Comparison of ENCODE assay signal across 23 mouse cellular contexts in the genomic region with DNA sequence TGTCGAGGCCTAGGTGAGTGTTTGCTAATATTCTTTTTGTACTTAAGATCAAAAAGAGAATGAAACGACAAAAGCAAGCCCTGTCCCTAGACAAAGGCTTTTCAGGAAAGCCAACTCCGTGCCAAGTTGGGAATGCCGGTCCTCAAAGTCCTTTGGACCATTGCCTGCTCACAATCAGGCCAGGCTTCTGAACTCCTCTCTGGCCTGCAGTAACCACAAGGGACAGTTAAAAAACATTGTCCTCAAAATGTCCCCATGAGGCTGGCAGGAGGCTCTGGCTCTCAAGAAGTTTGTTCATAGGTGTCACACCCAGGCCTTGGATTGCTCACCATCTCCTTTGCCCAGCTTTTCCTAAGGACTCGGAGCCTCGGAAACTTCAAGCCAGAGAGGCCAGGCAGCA. TPM values are rescaled to one million over a fixed set of nuclear protein-coding genes. Genes with fewer than 3 reads are reported as not detected.
DNase-seq lines count a peak whose midpoint lies in the region; ATAC-seq and TF ChIP-seq lines count a peak whose summit lies in the region.
"Had no signal": no experiment of that assay in that cellular context is flagged by ENCODE, and none has a peak within 500 bp of the region (broad histone marks: within the 10 kb centered on the region; RNA-seq: fewer than 3 reads in every experiment).

No protein-coding gene starts in this region.

- WGBS in thymus, adult 2 months = 77% methylated on average over 6 of the region's 6 CpGs
- 89% methylated on average over 6 of the region's 6 CpGs for WGBS in midbrain, embryonic 11.5 days

- no peak overlapping the region for H3K4me2 ChIP-seq in midbrain, embryonic 11.5 days
- H3K4me2 ChIP-seq: liver, embryonic 12.5 days had no signal

- TF ChIP-seq CTCF in thymus, adult 2 months (IDR thresholded peaks at IDR 0.05; ENCODE audit: borderline replicate concordance, control insufficient read depth, extremely low read depth, insufficient read depth, low read length, poor library complexity) = no peak

- no peak for TF ChIP-seq POLR2A in thymus, adult 2 months (IDR thresholded peaks at IDR 0.05; ENCODE audit: control insufficient read depth, extremely low read depth, insufficient read depth, low read length, poor library complexity)

- no peaks in the 10 kb centered on the region for H3K9me3 ChIP-seq in midbrain, embryonic 11.5 days (ENCODE audit: control insufficient read depth, low read length)
- H3K9me3 ChIP-seq: hindbrain, embryonic 10.5 days; limb, embryonic 10.5 days; liver, embryonic 12.5 days had no signal

- ATAC-seq in midbrain, embryonic 11.5 days (ENCODE audit: low FRiP score) = no peak
- ATAC-seq: CD4-positive, CD25-positive, alpha-beta regulatory T cell, adult 4 months; hindbrain, postnatal 0 days; intestine, postnatal 0 days; liver, embryonic 12.5 days had no signal

- H3K27ac ChIP-seq in thymus, adult 2 months (ENCODE audit: control insufficient read depth, insufficient read depth, low read length) = peak overlapping the region; percentile 89
- H3K27ac ChIP-seq in midbrain, embryonic 11.5 days (ENCODE audit: low read depth, low read length) = no peak overlapping the region
- H3K27ac ChIP-seq: gastrocnemius, adult 2 months; hindbrain, postnatal 0 days; limb, embryonic 10.5 days; liver, embryonic 12.5 days had no signal

- no peaks in the 10 kb centered on the region for H3K27me3 ChIP-seq in thymus, adult 2 months (ENCODE audit: control insufficient read depth, insufficient read depth, low read length)
- no peaks in the 10 kb centered on the region for H3K27me3 ChIP-seq in midbrain, embryonic 11.5 days (ENCODE audit: control insufficient read depth, insufficient read depth, low read length)

- peaks cover 95% of the 10 kb centered on the region for H3K36me3 ChIP-seq in thymus, adult 2 months (ENCODE audit: control insufficient read depth, insufficient read depth, low read length)
- H3K36me3 ChIP-seq in midbrain, embryonic 11.5 days (ENCODE audit: control insufficient read depth, insufficient read depth, low read length) = no peaks in the 10 kb centered on the region
- H3K36me3 ChIP-seq: hindbrain, embryonic 10.5 days; liver, embryonic 12.5 days had no signal

- no peak overlapping the region for H3K9ac ChIP-seq in midbrain, embryonic 11.5 days (ENCODE audit: low read length)
- H3K9ac ChIP-seq: liver, embryonic 12.5 days had no signal

- no peak overlapping the region for H3K4me3 ChIP-seq in thymus, adult 2 months (ENCODE audit: control insufficient read depth, insufficient read depth, low read length)
- H3K4me3 ChIP-seq in midbrain, embryonic 11.5 days (ENCODE audit: low read depth, low read length) = no peak overlapping the region
- H3K4me3 ChIP-seq: gastrocnemius, adult 2 months; hindbrain, embryonic 10.5 days; limb, embryonic 10.5 days; liver, embryonic 12.5 days had no signal

- peak; percentile 68 for DNase-seq in adrenal gland, postnatal 14 days
- no peak for DNase-seq in adrenal gland, postnatal 36 days
- peak; percentile 41 for DNase-seq in kidney, postnatal 14 days
- no peak for DNase-seq in kidney, adult 8-10 months
- DNase-seq in thymus, adult 2 months = no peak
- DNase-seq in thymus, adult 18-20 months = no peak
- no peak for DNase-seq in midbrain, embryonic 11.5 days (ENCODE audit: low spot score, missing footprints)
- DNase-seq: cerebellum, adult 8-10 months; gastrocnemius, adult 2 months had no signal

- H3K4me1 ChIP-seq in thymus, adult 2 months (replicated peaks; ENCODE audit: control insufficient read depth, insufficient read depth, low read length) = peaks cover 87% of the 10 kb centered on the region
- no peaks in the 10 kb centered on the region for H3K4me1 ChIP-seq in midbrain, embryonic 11.5 days (ENCODE audit: control insufficient read depth, insufficient read depth, low read length)

RNA-seq across cellular contexts. Expression of gene Tcf7, which starts 13.0 kb away (rescaled TPM):
- total RNA-seq in adrenal gland, postnatal 14 days (2021) = 41.6 and 78.5 TPM in 2 replicates
- 10 to 100 TPM; 36.8 to 50.1 TPM for total RNA-seq in adrenal gland, postnatal 36 days (2021)
- polyA plus RNA-seq in thymus, adult 2 months (2012; rRNA removed) = 2,910 and 3,273 TPM in 2 replicates
- polyA plus RNA-seq in midbrain, embryonic 11.5 days (2014; fragmentation: Nextera tagmentation; extraction: Ambion mirVana) = 8.0 and 10.7 TPM in 2 replicates

RNA-seq across cellular contexts. Expression of gene Skp1a, which starts 38.0 kb away (rescaled TPM):
- 321 and 322 TPM in 2 replicates for total RNA-seq in adrenal gland, postnatal 14 days (2021)
- 100 to 1,000 TPM; 529 to 536 TPM for total RNA-seq in adrenal gland, postnatal 36 days (2021)
- 35.1 and 35.9 TPM in 2 replicates for polyA plus RNA-seq in thymus, adult 2 months (2012; rRNA removed)
- polyA plus RNA-seq in midbrain, embryonic 11.5 days (2014; fragmentation: Nextera tagmentation; extraction: Ambion mirVana) = 1,013 and 1,113 TPM in 2 replicates

RNA-seq across cellular contexts. Expression of gene Olfr1371, which starts 56.1 kb away (rescaled TPM):
- total RNA-seq in adrenal gland, postnatal 14 days (2021) = not detected in 2 replicates
- not detected for total RNA-seq in adrenal gland, postnatal 36 days (2021)
- polyA plus RNA-seq in thymus, adult 2 months (2012; rRNA removed) = 0.15 TPM in 1 of 2 replicates, not detected in the other
- not detected in 2 replicates for polyA plus RNA-seq in midbrain, embryonic 11.5 days (2014; fragmentation: Nextera tagmentation; extraction: Ambion mirVana)
- total RNA-seq: ES-E14; gastrocnemius, adult 2 months; granulocyte monocyte progenitor cell, adult 5-6 weeks; hindbrain, postnatal 0 days; layer of hippocampus, postnatal 10 days; left cerebral cortex, adult 8-10 months; midbrain, postnatal 0 days; neutrophil, adult 5-6 weeks had no signal
- polyA plus RNA-seq: CD4-positive, CD25-positive, alpha-beta regulatory T cell, adult 4 months; forebrain, embryonic 11.5 days; heart, embryonic 14.5 days; hindbrain, embryonic 10.5 days; hindbrain, postnatal 0 days; intestine, postnatal 0 days; limb, embryonic 10.5 days; liver, embryonic 12.5 days; midbrain, postnatal 0 days had no signal

Comparison
In these comparisons a context has a peak if more than half of its experiments do, and no peak if none do; other contexts are left out.
1. DNase-seq: peak in adrenal gland, postnatal 14 days (single experiment) and kidney, postnatal 14 days (single experiment); none in adrenal gland, postnatal 36 days (0 of 2), kidney, adult 8-10 months (0 of 2), thymus, adult 2 months (single experiment), thymus, adult 18-20 months (0 of 2) and midbrain, embryonic 11.5 days (single experiment).